Comparison of ENCODE assay signal across 33 mouse cellular contexts in genomic region chr3:157973236-157973635, GRCm38 (mm10). TPM values are rescaled to one million over a fixed set of nuclear protein-coding genes. Genes with fewer than 3 reads are reported as not detected.
A peak's percentile ranks its signal among the peaks of the same experiment; 100 is the strongest.
DNase-seq lines count a peak whose midpoint lies in the region; ATAC-seq and TF ChIP-seq lines count a peak whose summit lies in the region.
"Had no signal": no experiment of that assay in that cellular context is flagged by ENCODE, and none has a peak within 500 bp of the region (broad histone marks: within the 10 kb centered on the region; RNA-seq: fewer than 3 reads in every experiment).

No protein-coding gene starts in this region.

- POLR2A ChIA-PET in Patski (lab: Charles Lee): interaction anchor here (0.9 kb wide), 1 partner anchor 26 kb away, joined by 3 read pairs; the partner anchor contains the start of gene Ankrd13c

- CTCF ChIA-PET in Patski (lab: Charles Lee): interaction anchor here (0.8 to 3.3 kb wide), 6 partner anchors 10 to 25 kb away, joined by 3 to 15 read pairs (median 4); no protein-coding TSS in a partner anchor

- H3K27me3 ChIP-seq in liver, embryonic 14.5 days (ENCODE audit: control insufficient read depth, insufficient read depth, low read length): no peaks in the 10 kb centered on the region
- H3K27me3 ChIP-seq in CH12.LX (replicated peaks) (no peaks in the 10 kb centered on the region), Patski (no peaks in the 10 kb centered on the region)
- H3K27me3 ChIP-seq in splenic B cell, adult 2 months (ENCODE audit: control insufficient read depth, insufficient read depth, low read length, poor library complexity, severe bottlenecking): no peaks in the 10 kb centered on the region
- H3K27me3 ChIP-seq: embryonic facial prominence, embryonic 13.5 days; forebrain, embryonic 15.5 days; heart, embryonic 13.5 days; hindbrain, embryonic 15.5 days; limb, embryonic 15.5 days; liver, embryonic 15.5 days; megakaryocyte, embryonic 14.5 days; midbrain, embryonic 13.5 days had no signal

- TF ChIP-seq RAD21 in CH12.LX (IDR thresholded peaks at IDR 0.05; ENCODE audit: low read depth, low read length): peak; percentile 7; the same call in 1 of the 2 replicates

- dilution Hi-C loops in CH12.LX (cut with MboI; ENCODE audit: extremely low pct_ligation_motif_present, extremely low pct_unique_long_range_greater_than_20kb, low sequenced_read_pairs): no loop called here

- no peak overlapping the region for H3K4me2 ChIP-seq in liver, embryonic 14.5 days (ENCODE audit: low read depth)
- no peak overlapping the region for H3K4me2 ChIP-seq in CH12.LX (ENCODE audit: insufficient read depth, low read depth, poor library complexity, severe bottlenecking)
- H3K4me2 ChIP-seq: embryonic facial prominence, embryonic 13.5 days; forebrain, embryonic 15.5 days; heart, embryonic 13.5 days; hindbrain, embryonic 15.5 days; limb, embryonic 15.5 days; liver, embryonic 15.5 days; lung, embryonic 14.5 days; midbrain, embryonic 13.5 days had no signal

- peaks cover 16% of the 10 kb centered on the region for H3K79me2 ChIP-seq in CH12.LX (replicated peaks; ENCODE audit: control insufficient read depth, extremely low read depth, insufficient read depth, poor library complexity, severe bottlenecking)

- H3K9me3 ChIP-seq in liver, embryonic 14.5 days (ENCODE audit: control insufficient read depth, low read length): no peaks in the 10 kb centered on the region
- H3K9me3 ChIP-seq in CH12.LX (replicated peaks; ENCODE audit: low read length): peaks cover 7% of the 10 kb centered on the region
- H3K9me3 ChIP-seq: embryonic facial prominence, embryonic 13.5 days; forebrain, embryonic 10.5 days; forebrain, embryonic 15.5 days; heart, embryonic 13.5 days; hindbrain, embryonic 15.5 days; limb, embryonic 10.5 days; limb, embryonic 15.5 days; liver, embryonic 15.5 days; megakaryocyte, embryonic 14.5 days; midbrain, embryonic 13.5 days had no signal

- WGBS in liver, embryonic 14.5 days (ENCODE audit: insufficient replicate concordance): 84% methylated on average over 2 of the region's 2 CpGs

- H3K9ac ChIP-seq in liver, embryonic 14.5 days (replicated peaks): no peak overlapping the region
- no peak overlapping the region for H3K9ac ChIP-seq in CH12.LX (ENCODE audit: insufficient read depth, low read depth)
- H3K9ac ChIP-seq: embryonic facial prominence, embryonic 13.5 days; forebrain, embryonic 15.5 days; heart, embryonic 13.5 days; hindbrain, embryonic 15.5 days; limb, embryonic 15.5 days; liver, embryonic 15.5 days; lung, embryonic 14.5 days; midbrain, embryonic 13.5 days had no signal

- no peak for TF ChIP-seq EP300 in liver, embryonic 14.5 days (IDR thresholded peaks at IDR 0.05; ENCODE audit: low read depth)
- TF ChIP-seq EP300 in CH12.LX (IDR thresholded peaks at IDR 0.05; ENCODE audit: low read length): no peak

- no peaks in the 10 kb centered on the region; the same call in 1 of the 2 replicates for H3K36me3 ChIP-seq in liver, embryonic 14.5 days (replicated peaks; ENCODE audit: control insufficient read depth, insufficient read depth, low read depth)
- peaks cover 12 to 54% of the 10 kb centered on the region in 2 experiments for H3K36me3 ChIP-seq in CH12.LX (replicated peaks in 1 of 2; ENCODE audit: control insufficient read depth in 1 of 2, insufficient read depth in 1 of 2, low read length in 1 of 2)
- peaks cover 6% of the 10 kb centered on the region; the same call in 1 of the 2 replicates for H3K36me3 ChIP-seq in splenic B cell, adult 2 months (ENCODE audit: control insufficient read depth, insufficient read depth, low read length, poor library complexity, severe bottlenecking)
- H3K36me3 ChIP-seq: hindbrain, embryonic 15.5 days had no signal

- no peak for DNase-seq in liver, embryonic 14.5 days (ENCODE audit: low read depth in 3 of 3, low spot score in 3 of 3)
- DNase-seq in liver (no peak), CH12.LX (ENCODE audit: extremely low read depth) (no peak), Patski (ENCODE audit: low read depth, low spot score) (no peak)
- peak; percentile 5 for DNase-seq in splenic B cell, adult 2 months (ENCODE audit: low read depth, low spot score)
- no peak for DNase-seq in B cell, adult 2 months
- DNase-seq: adrenal gland, postnatal 10 days; cerebellum, adult 11 months; cerebellum, adult 9-10 months; heart, postnatal 10 days; kidney, adult 2 months; kidney, postnatal 4 days; lung, embryonic 14.5 days; lung, postnatal 36 days; spleen, adult 18-20 months; thymus, adult 2 months; thymus, postnatal 36 days had no signal

- 0 out of 2 replicates have a peak, but pooled peaks have one; percentile 20 for TF ChIP-seq CTCF in liver, embryonic 14.5 days (IDR thresholded peaks at IDR 0.05; ENCODE audit: low read depth)
- TF ChIP-seq CTCF in CH12.LX (conservative IDR thresholded peaks at IDR 0.05 in 1 of 2, IDR thresholded peaks at IDR 0.05 in 1 of 2; ENCODE audit: low read depth in 2 of 2, low read length in 2 of 2) (peak in 1 of 2 experiments; percentile 16; a peak in 1 of 4 replicates), Patski (IDR thresholded peaks at IDR 0.05) (peak; percentile 49)

- no peak for ATAC-seq in liver, embryonic 14.5 days (ENCODE audit: insufficient read depth)
- ATAC-seq in Patski: no peak
- ATAC-seq in cerebellum, adult (ENCODE audit: insufficient number of reproducible peaks, low FRiP score, low TSS enrichment): no peak
- ATAC-seq: forebrain, embryonic 15.5 days; inflammation-experienced regulatory T-cells, adult 6 months; midbrain, embryonic 13.5 days had no signal

- no peaks in the 10 kb centered on the region for H3K4me1 ChIP-seq in liver, embryonic 14.5 days (replicated peaks; ENCODE audit: control insufficient read depth in 2 of 2, insufficient read depth in 2 of 2, low read length in 1 of 2)
- no peaks in the 10 kb centered on the region for H3K4me1 ChIP-seq in CH12.LX (ENCODE audit: control insufficient read depth in 1 of 2, insufficient read depth in 2 of 2)
- H3K4me1 ChIP-seq: embryonic facial prominence, embryonic 13.5 days; forebrain, embryonic 10.5 days; forebrain, embryonic 15.5 days; heart, embryonic 13.5 days; hindbrain, embryonic 10.5 days; hindbrain, embryonic 15.5 days; limb, embryonic 10.5 days; limb, embryonic 15.5 days; liver, embryonic 15.5 days; midbrain, embryonic 13.5 days had no signal

- H3K4me3 ChIP-seq in liver, embryonic 14.5 days (ENCODE audit: insufficient read depth in 1 of 2, low read depth in 2 of 2, low read length in 2 of 2): no peak overlapping the region
- no peak overlapping the region for H3K4me3 ChIP-seq in CH12.LX (replicated peaks in 1 of 3; ENCODE audit: low read depth in 2 of 3, low read length in 2 of 3, poor library complexity in 1 of 3)
- H3K4me3 ChIP-seq: embryonic facial prominence, embryonic 13.5 days; forebrain, embryonic 10.5 days; forebrain, embryonic 15.5 days; heart, embryonic 13.5 days; hindbrain, embryonic 10.5 days; hindbrain, embryonic 15.5 days; limb, embryonic 10.5 days; limb, embryonic 15.5 days; liver, embryonic 15.5 days; megakaryocyte, embryonic 14.5 days; midbrain, embryonic 13.5 days had no signal

- no peak overlapping the region for H3K27ac ChIP-seq in liver, embryonic 14.5 days
- no peak overlapping the region for H3K27ac ChIP-seq in CH12.LX (ENCODE audit: insufficient read depth, low read depth)
- H3K27ac ChIP-seq: embryonic facial prominence, embryonic 13.5 days; forebrain, embryonic 10.5 days; forebrain, embryonic 15.5 days; heart, embryonic 13.5 days; hindbrain, embryonic 10.5 days; hindbrain, embryonic 15.5 days; kidney, postnatal 0 days; limb, embryonic 10.5 days; limb, embryonic 15.5 days; liver, embryonic 15.5 days; midbrain, embryonic 13.5 days had no signal

- TF ChIP-seq POLR2A in CH12.LX (IDR thresholded peaks at IDR 0.05; ENCODE audit: low read depth, low read length): no peak

- in situ Hi-C loops in CH12.LX (cut with MboI; ENCODE audit: low pct_ligation_motif_present, low pct_unique_long_range_greater_than_20kb, low sequenced_read_pairs) (no loop called here), Patski (cut with MboI; ENCODE audit: low pct_unique_long_range_greater_than_20kb) (no loop called here)

TF ChIP-seq in CH12.LX, 34 proteins besides CTCF, POLR2A, EP300 and RAD21:
- TF ChIP-seq BHLHE40 (IDR thresholded peaks at IDR 0.05; ENCODE audit: low read depth, low read length) (no peak), SMC3 (IDR thresholded peaks at IDR 0.05; ENCODE audit: low read depth, low read length) (no peak), POLR2AphosphoS2 (IDR thresholded peaks at IDR 0.05; ENCODE audit: low read depth, low read length) (no peak), PAX5 (IDR thresholded peaks at IDR 0.05; ENCODE audit: low read length) (no peak), JUN (IDR thresholded peaks at IDR 0.05; ENCODE audit: insufficient read depth, low read depth, low read length) (no peak), ELF1 (IDR thresholded peaks at IDR 0.05; ENCODE audit: low read depth, low read length) (no peak), NRF1 (IDR thresholded peaks at IDR 0.05; ENCODE audit: low read depth, low read length) (no peak), CHD1 (IDR thresholded peaks at IDR 0.05; ENCODE audit: low read depth, low read length) (no peak), TCF12 (IDR thresholded peaks at IDR 0.05; ENCODE audit: low read depth, low read length) (no peak), HCFC1 (IDR thresholded peaks at IDR 0.05; ENCODE audit: low read depth, low read length) (no peak), UBTF (IDR thresholded peaks at IDR 0.05; ENCODE audit: low read depth, low read length) (no peak), SIN3A (IDR thresholded peaks at IDR 0.05; ENCODE audit: low read length) (no peak), KAT2A (IDR thresholded peaks at IDR 0.05; ENCODE audit: insufficient replicate concordance, low read length) (no peak), CHD2 (IDR thresholded peaks at IDR 0.05; ENCODE audit: low read length) (no peak), ZNF384 (IDR thresholded peaks at IDR 0.05; ENCODE audit: low read depth, low read length) (no peak), MYC (IDR thresholded peaks at IDR 0.05; ENCODE audit: low read depth, low read length) (no peak), MAX (IDR thresholded peaks at IDR 0.05; ENCODE audit: low read length) (no peak), MAFK (IDR thresholded peaks at IDR 0.05; ENCODE audit: insufficient replicate concordance, low read length) (no peak)

RNA-seq across cellular contexts. Expression of gene Ankrd13c, which starts 26.2 kb away (rescaled TPM):
- 5.9 and 10.1 TPM in 2 replicates for polyA plus RNA-seq in liver, embryonic 14.5 days (2012; rRNA removed)
- 11.4 and 11.8 TPM in 2 replicates for polyA plus RNA-seq in liver, embryonic 14.5 days (2014; fragmentation: Nextera tagmentation; extraction: Ambion mirVana)
- total RNA-seq in CH12.LX (2012; rRNA removed) (18.9 and 28.7 TPM in 2 replicates), CH12.LX (2014; rRNA removed) (54.1 and 54.4 TPM in 2 replicates)
- polyA plus RNA-seq in CH12.LX (2012; ENCODE audit: insufficient read length, low read depth) (65.3 and 73.3 TPM in 2 replicates), Patski (2021) (90.6 TPM)

RNA-seq across cellular contexts. Expression of gene Cth, which starts 48.4 kb away (rescaled TPM):
- 23.7 and 25.3 TPM in 2 replicates for polyA plus RNA-seq in liver, embryonic 14.5 days (2012; rRNA removed)
- 30.5 and 32.6 TPM in 2 replicates for polyA plus RNA-seq in liver, embryonic 14.5 days (2014; fragmentation: Nextera tagmentation; extraction: Ambion mirVana)
- total RNA-seq in CH12.LX (2012; rRNA removed) (162 and 370 TPM in 2 replicates), CH12.LX (2014; rRNA removed) (574 and 637 TPM in 2 replicates)
- polyA plus RNA-seq in CH12.LX (2012; ENCODE audit: insufficient read length, low read depth) (183 and 187 TPM in 2 replicates), Patski (2021) (23.5 TPM)
- total RNA-seq: common myeloid progenitor, adult 5-6 weeks; neutrophil, adult 5-6 weeks had no signal
- polyA plus RNA-seq: inflammation-experienced regulatory T-cells, adult 6 months had no signal
